Mouse (Mus musculus): Measurements from ENCODE around the gene Neurod6.

- TF ChIP-seq CTCF (IDR thresholded peaks at IDR 0.05; ENCODE audit: low read depth), result peak; percentile 52
- no peak for TF ChIP-seq EP300 (optimal IDR thresholded peaks at IDR 0.05)
Measured at GRCm38 (mm10) chr6:55676663-55677311, 4.3 kb downstream of the Neurod6 start.

Data from stomach, postnatal 0 days (tissue).